Mouse (Mus musculus): ENCODE data around the gene Nfkbil1. TPM values are rescaled to one million over a fixed set of nuclear protein-coding genes. Genes with fewer than 3 reads are reported as not detected.

The Nfkbil1 gene
- total and polyA plus RNA-seq, 2 experiments from 2014 or later: 6.7 to 33.4 TPM

DNA sequence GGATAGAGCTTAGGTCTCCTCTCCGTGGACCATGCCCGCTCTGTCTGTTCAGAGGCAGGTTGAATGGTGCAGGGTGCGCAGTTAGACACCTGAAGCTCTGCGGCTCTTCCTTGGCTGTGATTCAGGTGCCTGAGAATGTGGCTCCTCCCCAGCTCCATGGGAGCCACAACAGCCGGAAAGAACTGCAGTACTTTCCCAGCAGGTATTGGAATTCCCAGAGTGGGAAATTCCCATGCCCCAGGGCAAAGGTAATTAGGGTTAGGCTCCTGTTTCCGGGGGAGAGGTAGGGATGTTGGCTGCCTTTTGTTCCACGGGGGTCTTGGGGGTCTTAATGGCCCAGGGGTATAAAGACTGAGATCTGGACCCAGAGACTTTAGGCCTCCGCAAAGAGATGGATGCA is 36.6 kb downstream of the Nfkbil1 start:
- no peak overlapping the region for H3K9ac ChIP-seq (replicated peaks; ENCODE audit: low read depth, low read length)
- ATAC-seq (ENCODE audit: insufficient read depth, low read depth) (no peak), DNase-seq (ENCODE audit: low spot score) (no peak)
- peaks cover 5% of the 10 kb centered on the region for H3K4me1 ChIP-seq (ENCODE audit: control insufficient read depth, insufficient read depth)
- TF ChIP-seq EP300 (IDR thresholded peaks at IDR 0.05; ENCODE audit: low read depth): no peak
- no peak for TF ChIP-seq CTCF (IDR thresholded peaks at IDR 0.05; ENCODE audit: low read depth)
- H3K36me3 ChIP-seq (replicated peaks; ENCODE audit: control insufficient read depth, insufficient read depth, low read length): no peaks in the 10 kb centered on the region
- H3K27ac ChIP-seq (ENCODE audit: low read depth): no peak overlapping the region
- H3K4me2 ChIP-seq (ENCODE audit: low read depth, low read length): no peak overlapping the region
- H3K27me3 ChIP-seq (ENCODE audit: control insufficient read depth, insufficient read depth, low read length): peaks cover 74% of the 10 kb centered on the region
- WGBS: 39% methylated on average over 8 of the region's 8 CpGs
- no peaks in the 10 kb centered on the region for H3K9me3 ChIP-seq (replicated peaks; ENCODE audit: control insufficient read depth, low read length)
- H3K4me3 ChIP-seq (ENCODE audit: low read depth, low read length): no peak overlapping the region

DNA sequence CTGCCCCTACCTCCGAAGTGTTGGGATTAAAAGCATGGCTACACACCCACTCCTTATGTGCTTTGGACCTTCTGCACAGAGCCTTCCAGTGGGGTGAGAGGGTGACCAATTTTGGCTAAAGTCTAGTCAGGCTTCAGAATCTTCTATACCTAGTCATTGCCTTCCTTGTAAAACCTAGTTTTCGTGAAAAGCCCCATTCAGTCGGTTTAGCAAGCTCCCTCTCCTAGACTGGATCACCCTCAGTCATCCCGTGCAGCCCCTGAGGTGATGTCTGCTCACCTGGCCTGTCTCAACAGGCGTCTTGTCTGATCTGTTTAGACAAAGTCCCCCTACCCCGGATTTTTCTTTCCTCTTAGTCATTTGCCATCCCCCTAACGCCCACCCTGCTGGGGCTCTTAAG is 37.6 kb downstream of the Nfkbil1 start:
- peaks cover 75% of the 10 kb centered on the region for H3K27me3 ChIP-seq (ENCODE audit: control insufficient read depth, insufficient read depth, low read length)
- no peak overlapping the region for H3K9ac ChIP-seq (replicated peaks; ENCODE audit: low read depth, low read length)
- no peak overlapping the region for H3K4me3 ChIP-seq (ENCODE audit: low read depth, low read length)
- 65% methylated on average over 7 of the region's 7 CpGs for WGBS
- H3K4me1 ChIP-seq (ENCODE audit: control insufficient read depth, insufficient read depth): peaks cover 5% of the 10 kb centered on the region
- no peak for ATAC-seq (ENCODE audit: insufficient read depth, low read depth)
- no peak for DNase-seq (ENCODE audit: low spot score)
- no peaks in the 10 kb centered on the region for H3K36me3 ChIP-seq (replicated peaks; ENCODE audit: control insufficient read depth, insufficient read depth, low read length)
- H3K27ac ChIP-seq (ENCODE audit: low read depth): no peak overlapping the region
- TF ChIP-seq CTCF (IDR thresholded peaks at IDR 0.05; ENCODE audit: low read depth) (no peak), EP300 (IDR thresholded peaks at IDR 0.05; ENCODE audit: low read depth) (no peak)
- H3K4me2 ChIP-seq (ENCODE audit: low read depth, low read length): no peak overlapping the region
- H3K9me3 ChIP-seq (replicated peaks; ENCODE audit: control insufficient read depth, low read length): no peaks in the 10 kb centered on the region

DNA sequence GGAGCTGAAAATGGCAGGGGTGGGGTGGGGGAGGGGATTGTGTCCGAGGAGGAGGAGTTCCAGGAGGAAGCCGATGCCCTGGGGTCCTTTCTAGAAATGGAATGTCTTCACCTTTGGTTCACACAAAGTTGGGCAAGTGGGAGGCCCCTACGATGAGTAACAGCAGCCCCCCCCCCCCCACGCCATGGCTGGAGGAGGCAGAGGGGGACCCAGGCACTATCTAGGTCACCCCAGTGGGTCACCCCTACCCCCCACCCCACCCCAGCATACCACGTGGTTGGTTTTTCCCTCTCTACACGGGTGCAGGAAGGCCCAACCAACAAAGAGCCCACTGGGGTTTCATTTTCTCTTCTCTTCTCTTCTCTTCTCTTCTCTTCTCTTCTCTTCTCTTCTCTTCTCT is 38.5 kb downstream of the Nfkbil1 start:
- TF ChIP-seq EP300 (IDR thresholded peaks at IDR 0.05; ENCODE audit: low read depth) (no peak), CTCF (IDR thresholded peaks at IDR 0.05; ENCODE audit: low read depth) (no peak)
- H3K4me3 ChIP-seq (ENCODE audit: low read depth, low read length): no peak overlapping the region
- no peaks in the 10 kb centered on the region for H3K36me3 ChIP-seq (replicated peaks; ENCODE audit: control insufficient read depth, insufficient read depth, low read length)
- DNase-seq (ENCODE audit: low spot score): no peak
- H3K27me3 ChIP-seq (ENCODE audit: control insufficient read depth, insufficient read depth, low read length): peaks cover 67% of the 10 kb centered on the region
- H3K9ac ChIP-seq (replicated peaks; ENCODE audit: low read depth, low read length): no peak overlapping the region
- no peak for ATAC-seq (ENCODE audit: insufficient read depth, low read depth)
- no peaks in the 10 kb centered on the region for H3K9me3 ChIP-seq (replicated peaks; ENCODE audit: control insufficient read depth, low read length)
- no peak overlapping the region; the same call in 1 of the 2 replicates for H3K4me2 ChIP-seq (ENCODE audit: low read depth, low read length)
- no peak overlapping the region for H3K27ac ChIP-seq (ENCODE audit: low read depth)
- 32% methylated on average over 6 of the region's 6 CpGs for WGBS
- H3K4me1 ChIP-seq (ENCODE audit: control insufficient read depth, insufficient read depth): peaks cover 5% of the 10 kb centered on the region

DNA sequence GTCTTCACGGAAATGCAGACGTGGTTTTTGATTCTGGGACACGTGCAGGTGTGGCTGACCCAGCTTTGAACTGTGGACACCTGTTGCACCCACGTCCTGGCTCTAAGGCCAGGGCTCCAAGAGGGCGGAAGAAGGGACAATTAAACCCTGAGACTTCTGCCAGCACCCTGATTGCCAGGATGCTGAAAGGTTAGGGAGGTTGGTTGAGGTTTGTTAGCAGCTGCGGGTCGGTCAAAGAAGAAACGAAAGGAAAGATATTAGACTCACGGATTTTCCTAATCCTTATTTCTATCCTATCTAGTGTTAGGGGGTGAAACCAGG is 39.3 kb downstream of the Nfkbil1 start:
- peaks cover 64% of the 10 kb centered on the region for H3K27me3 ChIP-seq (ENCODE audit: control insufficient read depth, insufficient read depth, low read length)
- H3K9ac ChIP-seq (replicated peaks; ENCODE audit: low read depth, low read length): peak overlapping the region; percentile 30; the same call in 1 of the 2 replicates
- H3K4me2 ChIP-seq (ENCODE audit: low read depth, low read length): peak overlapping the region; percentile 66
- no peaks in the 10 kb centered on the region for H3K36me3 ChIP-seq (replicated peaks; ENCODE audit: control insufficient read depth, insufficient read depth, low read length)
- DNase-seq (ENCODE audit: low spot score): no peak
- no peak for ATAC-seq (ENCODE audit: insufficient read depth, low read depth)
- 30% methylated on average over 9 of the region's 9 CpGs for WGBS
- TF ChIP-seq CTCF (IDR thresholded peaks at IDR 0.05; ENCODE audit: low read depth): no peak
- no peak for TF ChIP-seq EP300 (IDR thresholded peaks at IDR 0.05; ENCODE audit: low read depth)
- H3K27ac ChIP-seq (ENCODE audit: low read depth): no peak overlapping the region
- no peaks in the 10 kb centered on the region for H3K9me3 ChIP-seq (replicated peaks; ENCODE audit: control insufficient read depth, low read length)
- H3K4me1 ChIP-seq (ENCODE audit: control insufficient read depth, insufficient read depth): peaks cover 5% of the 10 kb centered on the region
- H3K4me3 ChIP-seq (ENCODE audit: low read depth, low read length): peak overlapping the region; percentile 47

DNA sequence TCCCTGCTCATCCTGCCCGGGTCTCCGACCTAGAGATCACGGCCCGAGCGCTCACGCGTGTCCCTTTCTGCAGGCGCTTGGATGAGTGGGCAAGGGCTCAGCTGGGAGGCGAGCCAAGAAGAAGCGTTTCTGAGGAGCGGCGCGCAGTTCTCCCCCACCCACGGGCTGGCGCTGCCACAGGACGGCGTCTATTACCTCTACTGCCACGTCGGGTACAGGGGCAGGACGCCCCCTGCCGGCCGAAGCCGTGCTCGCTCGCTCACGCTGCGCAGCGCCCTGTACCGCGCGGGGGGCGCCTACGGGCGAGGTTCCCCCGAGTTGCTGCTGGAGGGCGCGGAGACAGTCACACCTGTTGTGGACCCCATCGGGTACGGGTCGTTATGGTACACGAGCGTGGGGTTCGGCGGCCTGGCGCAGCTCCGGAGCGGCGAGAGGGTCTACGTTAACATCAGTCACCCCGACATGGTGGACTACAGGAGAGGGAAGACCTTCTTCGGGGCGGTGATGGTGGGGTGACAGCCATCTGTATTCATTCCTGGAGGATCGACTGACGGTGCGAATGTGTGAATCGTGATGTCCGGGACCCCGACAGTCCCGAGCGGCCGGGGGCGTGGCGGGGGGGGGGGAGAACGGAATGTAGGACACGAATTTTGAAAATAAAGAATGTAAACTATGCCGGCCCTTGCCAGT is 39.8 kb downstream of the Nfkbil1 start:
- peaks cover 5% of the 10 kb centered on the region for H3K4me1 ChIP-seq (ENCODE audit: control insufficient read depth, insufficient read depth)
- H3K27ac ChIP-seq (ENCODE audit: low read depth): no peak overlapping the region
- no peaks in the 10 kb centered on the region for H3K36me3 ChIP-seq (replicated peaks; ENCODE audit: control insufficient read depth, insufficient read depth, low read length)
- H3K9ac ChIP-seq (replicated peaks; ENCODE audit: low read depth, low read length): peak overlapping the region; percentile 30; the same call in 1 of the 2 replicates
- peak; percentile 45 for DNase-seq (ENCODE audit: low spot score)
- under 1% methylated on average over 65 of the region's 66 CpGs for WGBS
- H3K4me2 ChIP-seq (ENCODE audit: low read depth, low read length): peak overlapping the region; percentile 66
- ATAC-seq (ENCODE audit: insufficient read depth, low read depth): peak; percentile 87
- H3K9me3 ChIP-seq (replicated peaks; ENCODE audit: control insufficient read depth, low read length): no peaks in the 10 kb centered on the region
- TF ChIP-seq EP300 (IDR thresholded peaks at IDR 0.05; ENCODE audit: low read depth) (no peak), CTCF (IDR thresholded peaks at IDR 0.05; ENCODE audit: low read depth) (peak; percentile 84)
- peaks cover 60% of the 10 kb centered on the region for H3K27me3 ChIP-seq (ENCODE audit: control insufficient read depth, insufficient read depth, low read length)
- peak overlapping the region; percentile 47 for H3K4me3 ChIP-seq (ENCODE audit: low read depth, low read length)
